Mouse (Mus musculus): Measurements from ENCODE around the gene Furin.

DNA sequence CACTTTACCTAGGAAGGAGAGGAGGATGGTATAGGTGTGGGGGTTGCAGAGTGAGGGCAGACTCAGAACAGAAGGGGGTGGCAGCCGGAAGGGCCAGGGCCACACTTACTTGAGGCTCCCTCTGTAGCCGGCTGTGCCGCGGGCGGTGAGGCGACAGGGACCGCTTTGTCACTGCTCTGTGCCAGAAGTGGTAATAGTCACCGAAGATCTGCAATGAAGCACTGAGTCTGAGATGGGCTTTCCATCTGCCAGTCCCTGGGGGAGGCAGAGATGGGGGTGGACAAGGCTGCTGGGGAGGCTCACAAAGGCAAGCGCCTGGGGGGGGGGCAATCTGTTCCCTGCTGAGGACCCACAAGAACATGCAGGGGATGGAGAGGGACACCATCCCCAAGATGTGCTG, 7.2 kb downstream of the Furin start:
- TF ChIP-seq GATA1 (IDR thresholded peaks at IDR 0.05; ENCODE audit: borderline replicate concordance, low read length) (no peak), FLI1 (IDR thresholded peaks at IDR 0.05; ENCODE audit: low read length) (no peak)

All from megakaryocyte, embryonic 14.5 days (primary cell).